Mouse (Mus musculus) hindbrain, embryonic 11.5 days (tissue): ENCODE measurements at regions not wholly inside any gene's neighbourhood (a gene's known extent, or its start where the extent isn't known, plus 50 kb on each side); places are given as distances from the start of the nearest gene placed in this dataset.

Experiments used
- ATAC-seq: fragments of 200-750 bp; cut with Nextera tagmentation; 2 replicates; pipeline ENCODE4 v1.8.0; 2017; ENCODE audit warnings: mild to moderate bottlenecking, moderate TSS enrichment, moderate library complexity; ENCODE audit not compliant: low FRiP score
- DNase-seq: peaks from one replicate; pipeline ENCODE4 v3.0.0-alpha.2; 2015; ENCODE audit warnings: low spot score
- H3K27ac ChIP-seq: fragments of 300-500 bp; sonication (generic); 2 replicates; pipeline ENCODE4 v1.5.1; 2014; ENCODE audit warnings: mild to moderate bottlenecking, low read depth, low read length
- H3K27me3 ChIP-seq: fragments of 300-500 bp; sonication (generic); 2 replicates; pipeline ENCODE4 v1.6.1; 2014; ENCODE audit warnings: mild to moderate bottlenecking, low read length, moderate library complexity, mixed read lengths; ENCODE audit not compliant: control insufficient read depth, insufficient read depth
- H3K36me3 ChIP-seq: fragments of 300-500 bp; sonication (generic); 2 replicates; pipeline ENCODE4 v1.6.1; 2014; ENCODE audit warnings: mild to moderate bottlenecking, low read length, moderate library complexity, mixed read lengths; ENCODE audit not compliant: control insufficient read depth, insufficient read depth
- H3K4me1 ChIP-seq: fragments of 300-500 bp; sonication (generic); replicated peaks from 2 replicates; pipeline ENCODE4 v1.6.1; 2014; ENCODE audit warnings: low read length, mixed read lengths; ENCODE audit not compliant: control insufficient read depth, insufficient read depth
- H3K4me2 ChIP-seq: fragments of 300-500 bp; sonication (generic); replicated peaks from 2 replicates; pipeline ENCODE4 v1.6.1; 2014; ENCODE audit warnings: mild to moderate bottlenecking, low read depth, low read length
- H3K4me3 ChIP-seq: fragments of 300-500 bp; sonication (generic); 2 replicates; pipeline ENCODE4 v1.5.1; 2014; ENCODE audit warnings: low read depth, low read length
- H3K9ac ChIP-seq: fragments of 300-500 bp; sonication (generic); 2 replicates; pipeline ENCODE4 v1.6.1; 2014; ENCODE audit warnings: low read depth, low read length
- H3K9me3 ChIP-seq: fragments of 300-500 bp; sonication (generic); 2 replicates; pipeline ENCODE4 v1.6.1; 2016; ENCODE audit warnings: low read length; ENCODE audit not compliant: control insufficient read depth
- WGBS: fragments of 180-500 bp; shearing (Covaris S2); extraction: QIAGEN DNeasy Blood & Tissue Kit; methylation state at CpG from one replicate; pipeline ENCODE4 v1.1.7; 2014; 5-methylcytosine and 5-hydroxymethylcytosine counted together

GRCm38 (mm10) chr5:12207452-12207851 is 175.7 kb upstream of the Sema3d start:
- Histone ChIP-seq H3K36me3 (no peaks in the 10 kb centered on the region), H3K4me2 (no peak overlapping the region), H3K27me3 (no peaks in the 10 kb centered on the region), H3K4me1 (no peaks in the 10 kb centered on the region), H3K27ac (no peak overlapping the region), H3K9me3 (no peaks in the 10 kb centered on the region), H3K9ac (no peak overlapping the region), H3K4me3 (no peak overlapping the region)
- DNase-seq (no peak), ATAC-seq (no peak)
- WGBS: 52% methylated on average over 1 of the region's 1 CpGs

- Histone ChIP-seq H3K4me3 (no peak overlapping the region), H3K36me3 (no peaks in the 10 kb centered on the region), H3K9me3 (no peaks in the 10 kb centered on the region), H3K4me1 (no peaks in the 10 kb centered on the region), H3K4me2 (no peak overlapping the region), H3K9ac (no peak overlapping the region), H3K27ac (no peak overlapping the region), H3K27me3 (no peaks in the 10 kb centered on the region)
- 83% methylated on average over 1 of the region's 1 CpGs for WGBS
- ATAC-seq (no peak), DNase-seq (no peak)
Observed at GRCm38 (mm10) chr5:12209631-12210030, 173.6 kb upstream of the Sema3d start.

- H3K27ac ChIP-seq: no peak overlapping the region
- H3K36me3 ChIP-seq: no peaks in the 10 kb centered on the region
- H3K27me3 ChIP-seq: no peaks in the 10 kb centered on the region
- H3K4me1 ChIP-seq: no peaks in the 10 kb centered on the region
- no peaks in the 10 kb centered on the region for H3K9me3 ChIP-seq
- no peak overlapping the region for H3K9ac ChIP-seq
- DNase-seq: no peak
- 87% methylated on average over 3 of the region's 3 CpGs for WGBS
- H3K4me2 ChIP-seq: no peak overlapping the region
- H3K4me3 ChIP-seq: no peak overlapping the region
- no peak for ATAC-seq
Observed at GRCm38 (mm10) chr5:12213448-12213847, 169.7 kb upstream of the Sema3d start.

GRCm38 (mm10) chr5:12219424-12220107 is 163.6 kb upstream of the Sema3d start:
- no peaks in the 10 kb centered on the region for H3K4me1 ChIP-seq
- no peak overlapping the region for H3K9ac ChIP-seq
- no peak for DNase-seq
- no peaks in the 10 kb centered on the region for H3K27me3 ChIP-seq
- ATAC-seq: no peak
- no peak overlapping the region for H3K4me3 ChIP-seq
- H3K36me3 ChIP-seq: no peaks in the 10 kb centered on the region
- WGBS: 86% methylated on average over 2 of the region's 2 CpGs
- no peaks in the 10 kb centered on the region for H3K9me3 ChIP-seq
- no peak overlapping the region for H3K4me2 ChIP-seq
- no peak overlapping the region for H3K27ac ChIP-seq

- H3K4me3 ChIP-seq: no peak overlapping the region
- WGBS: 83% methylated on average over 1 of the region's 1 CpGs
- no peak overlapping the region for H3K27ac ChIP-seq
- H3K27me3 ChIP-seq: no peaks in the 10 kb centered on the region
- no peak overlapping the region for H3K4me2 ChIP-seq
- H3K4me1 ChIP-seq: no peaks in the 10 kb centered on the region
- no peaks in the 10 kb centered on the region for H3K36me3 ChIP-seq
- no peaks in the 10 kb centered on the region for H3K9me3 ChIP-seq
- no peak overlapping the region for H3K9ac ChIP-seq
- no peak for ATAC-seq
- no peak for DNase-seq
Observed at GRCm38 (mm10) chr5:12222622-12223021, 160.6 kb upstream of the Sema3d start.

DNA sequence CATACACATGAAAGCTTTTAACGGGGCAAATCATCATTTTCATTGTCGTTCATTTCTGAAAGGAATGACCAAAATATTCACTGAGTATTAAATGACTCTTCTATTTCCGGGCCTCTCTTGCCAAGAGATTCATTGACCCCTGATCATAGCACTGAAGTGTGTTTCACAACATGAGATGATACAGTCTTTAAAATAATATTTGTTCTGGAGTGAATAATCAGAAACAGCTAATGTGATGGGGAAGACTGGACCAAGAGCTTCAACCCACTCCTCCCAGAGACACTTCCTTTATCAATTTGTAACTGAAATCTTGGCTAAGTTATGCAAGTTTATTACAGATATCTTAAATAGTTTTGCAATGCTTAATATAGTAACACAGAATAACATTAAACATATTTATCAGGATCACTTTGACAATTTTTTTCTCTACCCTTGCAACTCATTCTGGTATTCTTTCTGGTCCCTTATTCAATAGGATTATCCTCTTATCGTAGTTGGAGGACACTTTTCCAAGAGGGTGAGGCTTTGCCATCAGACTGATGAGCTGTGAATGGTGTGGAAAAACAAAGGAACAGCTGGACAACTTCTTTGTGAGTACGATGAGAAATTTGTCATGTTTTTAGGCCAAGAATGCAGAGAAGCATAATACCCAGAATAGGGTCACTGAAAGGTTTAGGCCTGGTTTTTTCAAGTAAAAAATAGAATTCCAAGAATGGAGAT is 149.6 kb upstream of the Sema3d start:
- no peak overlapping the region for H3K9ac ChIP-seq
- DNase-seq (no peak), ATAC-seq (no peak)
- H3K4me3 ChIP-seq: no peak overlapping the region
- H3K27ac ChIP-seq: no peak overlapping the region
- no peaks in the 10 kb centered on the region for H3K9me3 ChIP-seq
- H3K27me3 ChIP-seq: no peaks in the 10 kb centered on the region
- H3K4me2 ChIP-seq: no peak overlapping the region
- H3K36me3 ChIP-seq: no peaks in the 10 kb centered on the region
- H3K4me1 ChIP-seq: no peaks in the 10 kb centered on the region
- 65% methylated on average over 5 of the region's 5 CpGs for WGBS

GRCm38 (mm10) chr5:12243179-12243805 is 139.9 kb upstream of the Sema3d start:
- Histone ChIP-seq H3K27me3 (no peaks in the 10 kb centered on the region), H3K36me3 (no peaks in the 10 kb centered on the region), H3K4me1 (no peaks in the 10 kb centered on the region), H3K9ac (no peak overlapping the region), H3K9me3 (no peaks in the 10 kb centered on the region), H3K4me3 (no peak overlapping the region), H3K27ac (no peak overlapping the region), H3K4me2 (no peak overlapping the region)
- WGBS: 84% methylated on average over 9 of the region's 9 CpGs
- DNase-seq (no peak), ATAC-seq (no peak)

DNA sequence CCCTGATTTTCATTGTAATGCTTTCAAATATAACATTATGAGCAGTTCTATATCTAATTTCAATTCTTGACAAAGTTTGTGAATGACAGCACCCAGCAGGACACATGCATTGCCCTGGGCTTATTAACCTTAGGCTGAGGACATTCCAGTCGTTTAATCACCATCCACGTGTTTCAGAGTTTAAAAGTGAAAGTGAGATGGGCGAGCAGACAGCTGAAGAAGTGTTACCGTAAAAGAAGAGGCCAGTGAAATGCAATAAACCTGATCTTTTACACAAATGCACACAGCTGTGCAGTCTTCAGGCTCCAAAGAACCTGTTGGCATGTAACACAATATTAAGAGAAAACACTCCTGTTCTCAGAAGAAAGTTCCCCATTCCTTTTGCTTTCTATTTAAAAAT is 89.5 kb upstream of the Sema3d start:
- 75% methylated on average over 4 of the region's 4 CpGs for WGBS
- ATAC-seq: no peak
- Histone ChIP-seq H3K27ac (no peak overlapping the region), H3K9ac (no peak overlapping the region), H3K4me3 (no peak overlapping the region), H3K4me2 (no peak overlapping the region), H3K27me3 (no peaks in the 10 kb centered on the region), H3K36me3 (no peaks in the 10 kb centered on the region), H3K9me3 (no peaks in the 10 kb centered on the region), H3K4me1 (no peaks in the 10 kb centered on the region)
- no peak for DNase-seq

GRCm38 (mm10) chr5:12297331-12297730 is 85.9 kb upstream of the Sema3d start:
- no peak overlapping the region for H3K9ac ChIP-seq
- H3K4me3 ChIP-seq: no peak overlapping the region
- H3K4me2 ChIP-seq: no peak overlapping the region
- no peak for DNase-seq
- no peak for ATAC-seq
- H3K27me3 ChIP-seq: no peaks in the 10 kb centered on the region
- no peaks in the 10 kb centered on the region for H3K36me3 ChIP-seq
- H3K27ac ChIP-seq: no peak overlapping the region
- no peaks in the 10 kb centered on the region for H3K9me3 ChIP-seq
- WGBS: 85% methylated on average over 2 of the region's 2 CpGs
- no peaks in the 10 kb centered on the region for H3K4me1 ChIP-seq
